8 mouse cellular contexts compared by ENCODE assay signal in genomic region chr10:77581408-77582284, GRCm38 (mm10). TPM values are rescaled to one million over a fixed set of nuclear protein-coding genes. Genes with fewer than 3 reads are reported as not detected.
DNase-seq lines count a peak whose midpoint lies in the region; ATAC-seq and TF ChIP-seq lines count a peak whose summit lies in the region.

Gene Pttg1ip (plus strand): TSS chr10:77581720.

- peaks cover 61% of the 10 kb centered on the region for H3K4me1 ChIP-seq in G1E (ENCODE audit: insufficient read depth, low read depth, low read length)
- peaks cover 11% of the 10 kb centered on the region for H3K4me1 ChIP-seq in forebrain, embryonic 16.5 days (replicated peaks; ENCODE audit: control insufficient read depth, insufficient read depth, low read length)
- H3K4me1 ChIP-seq in lung, embryonic 14.5 days (ENCODE audit: insufficient read depth), result peaks cover 8% of the 10 kb centered on the region
- H3K4me1 ChIP-seq in olfactory bulb, adult 2 months (ENCODE audit: control insufficient read depth, insufficient read depth, low read length), result peaks cover 14% of the 10 kb centered on the region; the same call in 1 of the 2 replicates
- H3K4me1 ChIP-seq in thymus, adult 2 months (replicated peaks; ENCODE audit: control insufficient read depth, insufficient read depth, low read length), result peaks cover 17% of the 10 kb centered on the region

- peak within 1 kb of the TSS; percentile 85 for H3K27ac ChIP-seq in forebrain, embryonic 16.5 days (ENCODE audit: low read length)
- peak within 1 kb of the TSS; percentile 97 for H3K27ac ChIP-seq in layer of hippocampus, adult 2 months
- peak within 1 kb of the TSS; percentile 91 for H3K27ac ChIP-seq in lung, embryonic 14.5 days (ENCODE audit: low read depth)
- peak within 1 kb of the TSS; percentile 91 for H3K27ac ChIP-seq in olfactory bulb, adult 2 months (ENCODE audit: insufficient read depth, low read depth, low read length)
- H3K27ac ChIP-seq in thymus, adult 2 months (ENCODE audit: control insufficient read depth, insufficient read depth, low read length), result peak within 1 kb of the TSS; percentile 23; the same call in 1 of the 2 replicates

- peak within 1 kb of the TSS; percentile 80 for H3K9ac ChIP-seq in forebrain, embryonic 16.5 days (replicated peaks; ENCODE audit: low read depth, low read length)
- peak within 1 kb of the TSS; percentile 77 for H3K9ac ChIP-seq in lung, embryonic 14.5 days

- H3K36me3 ChIP-seq in G1E (replicated peaks), result peaks cover 26% of the 10 kb centered on the region
- no peaks in the 10 kb centered on the region for H3K36me3 ChIP-seq in forebrain, embryonic 16.5 days (ENCODE audit: control insufficient read depth, insufficient read depth)
- no peaks in the 10 kb centered on the region for H3K36me3 ChIP-seq in lung, embryonic 14.5 days (ENCODE audit: insufficient read depth)
- H3K36me3 ChIP-seq in thymus, adult 2 months (ENCODE audit: control insufficient read depth, insufficient read depth, low read length), result no peaks in the 10 kb centered on the region

- peak; percentile 99 for TF ChIP-seq POLR2A in olfactory bulb, adult 2 months (IDR thresholded peaks at IDR 0.05; ENCODE audit: insufficient read depth, low read depth, low read length)
- TF ChIP-seq POLR2A in thymus, adult 2 months (IDR thresholded peaks at IDR 0.05; ENCODE audit: control insufficient read depth, extremely low read depth, insufficient read depth, low read length, poor library complexity), result peak; percentile 94

- H3K4me2 ChIP-seq in forebrain, embryonic 16.5 days (ENCODE audit: low read length), result peak within 1 kb of the TSS; percentile 92
- H3K4me2 ChIP-seq in lung, embryonic 14.5 days, result peak within 1 kb of the TSS; percentile 86

- no peak for TF ChIP-seq CTCF in G1E (IDR thresholded peaks at IDR 0.05; ENCODE audit: low read depth, low read length)
- TF ChIP-seq CTCF in layer of hippocampus, adult 2 months (conservative IDR thresholded peaks at IDR 0.05), result no peak
- no peak for TF ChIP-seq CTCF in lung, embryonic 14.5 days (IDR thresholded peaks at IDR 0.05; ENCODE audit: low read depth)
- no peak for TF ChIP-seq CTCF in olfactory bulb, adult 2 months (IDR thresholded peaks at IDR 0.05; ENCODE audit: insufficient read depth, low read depth, low read length)
- peak; percentile 71; the same call in 1 of the 2 replicates for TF ChIP-seq CTCF in thymus, adult 2 months (IDR thresholded peaks at IDR 0.05; ENCODE audit: borderline replicate concordance, control insufficient read depth, extremely low read depth, insufficient read depth, low read length, poor library complexity)

- WGBS in forebrain, embryonic 16.5 days, result under 1% methylated on average over 64 of the region's 64 CpGs
- WGBS in lung, embryonic 14.5 days, result under 1% methylated on average over 64 of the region's 64 CpGs
- under 1% methylated on average over 64 of the region's 64 CpGs for WGBS in olfactory bulb, adult 2 months
- under 1% methylated on average over 64 of the region's 64 CpGs for WGBS in thymus, adult 2 months

- intact Hi-C loops in heart, postnatal 36 days (cut with DNase I), result loop anchor here (5.0 kb wide), 2 partner anchors 41 to 164 kb away; partner anchors contain the start of genes Adarb1 and Ube2g2

- no peaks in the 10 kb centered on the region for H3K9me3 ChIP-seq in G1E (replicated peaks)
- H3K9me3 ChIP-seq in forebrain, embryonic 16.5 days (ENCODE audit: control insufficient read depth, low read length), result no peaks in the 10 kb centered on the region
- H3K9me3 ChIP-seq in lung, embryonic 14.5 days (ENCODE audit: low read depth, low read length), result no peaks in the 10 kb centered on the region

- DNase-seq in G1E (ENCODE audit: low spot score), result peak; percentile 85
- peak; percentile 96 to 97 for DNase-seq in cerebellum, adult 18-20 months
- DNase-seq in heart, postnatal 36 days, result peak; percentile 94 to 97
- DNase-seq in layer of hippocampus, adult 2 months (ENCODE audit: low spot score in 2 of 2), result peak; percentile 94 to 95
- peak; percentile 100 for DNase-seq in lung, embryonic 14.5 days
- peak; percentile 94 for DNase-seq in thymus, adult 2 months

- ATAC-seq in G1E (ENCODE audit: extremely low read depth, insufficient number of reproducible peaks, low FRiP score, poor library complexity, severe bottlenecking), result peak; percentile 73
- ATAC-seq in forebrain, embryonic 16.5 days, result peak; percentile 98
- ATAC-seq in lung, embryonic 14.5 days (ENCODE audit: insufficient read depth), result peak; percentile 98

- peaks cover 3% of the 10 kb centered on the region; the same call in 1 of the 2 replicates for H3K27me3 ChIP-seq in G1E (ENCODE audit: insufficient read depth, low read length)
- no peaks in the 10 kb centered on the region for H3K27me3 ChIP-seq in forebrain, embryonic 16.5 days (replicated peaks; ENCODE audit: control insufficient read depth, insufficient read depth, low read length)
- no peaks in the 10 kb centered on the region for H3K27me3 ChIP-seq in lung, embryonic 14.5 days (ENCODE audit: insufficient read depth, low read length)
- H3K27me3 ChIP-seq in thymus, adult 2 months (ENCODE audit: control insufficient read depth, insufficient read depth, low read length), result no peaks in the 10 kb centered on the region

- H3K4me3 ChIP-seq in G1E (ENCODE audit: low read depth, low read length), result peak within 1 kb of the TSS; percentile 87
- peak within 1 kb of the TSS; percentile 74 for H3K4me3 ChIP-seq in forebrain, embryonic 16.5 days (replicated peaks; ENCODE audit: low read length)
- H3K4me3 ChIP-seq in layer of hippocampus, adult 2 months, result peak within 1 kb of the TSS; percentile 80
- H3K4me3 ChIP-seq in lung, embryonic 14.5 days (ENCODE audit: low read depth, low read length), result peak within 1 kb of the TSS; percentile 77
- peak within 1 kb of the TSS; percentile 87 for H3K4me3 ChIP-seq in olfactory bulb, adult 2 months (ENCODE audit: insufficient read depth, low read depth, low read length)
- peak within 1 kb of the TSS; percentile 63 for H3K4me3 ChIP-seq in thymus, adult 2 months (ENCODE audit: control insufficient read depth, insufficient read depth, low read length)

RNA-seq across cellular contexts. Expression of gene Pttg1ip, which starts in this region (rescaled TPM):
- 133 and 140 TPM in 2 replicates for total RNA-seq in G1E (2014; fragmentation: Nextera tagmentation)
- total RNA-seq in G1E (2017), result 111 and 115 TPM in 2 replicates
- polyA plus RNA-seq in G1E (2012), result 106 and 128 TPM in 2 replicates
- 73.3 and 80.5 TPM in 2 replicates for polyA plus RNA-seq in forebrain, embryonic 16.5 days (2015; fragmentation: Nextera tagmentation; extraction: Ambion mirVana)
- total RNA-seq in heart, postnatal 36 days (2021), result 100 to 1,000 TPM; 137 to 138 TPM
- total RNA-seq in layer of hippocampus, adult 2 months (2021), result 10 to 100 TPM; 76.9 to 77.5 TPM
- 109 and 112 TPM in 2 replicates for polyA plus RNA-seq in lung, embryonic 14.5 days (2014; fragmentation: Nextera tagmentation; extraction: Ambion mirVana)
- not detected in 2 replicates for polyA plus RNA-seq in olfactory bulb, adult 2 months (2012; ENCODE audit: insufficient read depth, insufficient read length, low replicate concordance, missing spikeins)
- 103 and 129 TPM in 2 replicates for polyA plus RNA-seq in thymus, adult 2 months (2012; rRNA removed)

Comparison
In these comparisons a context has a peak if more than half of its experiments do, and no peak if none do; other contexts are left out.
1. Peak in every context shown above with its lines: DNase-seq, ATAC-seq, H3K4me3 ChIP-seq and H3K27ac ChIP-seq.
2. H3K27ac ChIP-seq: peak in every context shown above with its lines; median percentile 97 in layer of hippocampus, adult 2 months; 91 in lung, embryonic 14.5 days; 91 in olfactory bulb, adult 2 months; 85 in forebrain, embryonic 16.5 days; 23 in thymus, adult 2 months.